Mouse (Mus musculus) adrenal gland, adult 2 months (tissue): ENCODE results near the gene Rxrb. TPM values are rescaled to one million over a fixed set of nuclear protein-coding genes. Genes with fewer than 3 reads are reported as not detected.

Source experiments
- DNase-seq: peaks from one replicate; pipeline ENCODE4 v3.0.0; 2021
- polyA plus RNA-seq: library from polyadenylated mRNA; depleted of rRNA; stranded (reverse); fragments of >200 nt; gene quantifications from 2 replicates; pipeline ENCODE4 v1.2.3, GENCODE M21; 2012
- total RNA-seq, 2 experiments: library from RNA; stranded (reverse); gene quantifications; 2 replicates each; pipeline ENCODE4 v1.2.3; 2021

The Rxrb gene
- total and polyA plus RNA-seq, 3 experiments: 47.5 to 150 (median 54.9) TPM

DNA sequence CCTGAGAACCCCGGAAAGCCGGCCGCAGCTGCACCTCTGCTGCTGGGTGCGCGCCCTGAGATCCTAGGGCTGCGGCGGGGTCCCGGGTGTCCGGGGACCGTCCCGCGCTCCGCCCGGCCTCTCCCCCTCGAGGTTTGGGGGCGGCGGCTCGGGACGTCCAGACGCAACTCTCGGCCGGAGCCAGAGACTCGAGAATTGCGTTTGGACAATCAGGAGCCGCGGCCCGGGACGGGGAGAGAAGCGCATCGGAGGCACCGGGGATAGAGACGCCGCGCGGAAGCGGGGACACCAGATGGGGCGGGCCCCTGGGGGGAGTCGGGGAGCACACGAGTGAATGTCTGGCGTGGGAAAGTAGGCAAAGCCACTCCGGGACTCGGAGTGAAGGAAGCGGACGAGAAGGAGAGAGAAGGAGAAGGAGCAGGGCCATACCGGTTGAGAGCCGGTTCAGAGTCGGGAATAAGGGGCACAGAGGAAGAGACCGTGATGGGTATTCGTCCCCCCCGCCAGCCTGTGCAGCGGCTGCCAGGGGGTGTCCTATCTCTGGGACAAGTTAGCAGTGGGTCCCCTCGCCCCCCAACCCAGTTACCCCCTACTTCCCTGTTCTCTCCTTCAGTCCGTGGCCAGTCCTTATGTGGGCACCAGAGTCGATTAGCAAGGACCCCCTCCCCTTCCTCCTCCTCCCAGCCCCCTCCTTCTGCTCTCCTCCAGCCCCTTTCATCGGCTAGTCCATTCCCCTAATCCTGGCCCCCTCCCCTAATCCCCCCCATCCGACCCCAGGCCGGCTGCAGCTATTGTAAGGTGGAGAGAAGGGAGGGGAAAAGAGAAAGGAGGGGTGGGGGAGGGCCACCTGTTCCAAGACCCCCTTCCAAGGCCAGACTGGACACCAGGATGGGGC lies 6.5 kb upstream of the Rxrb start:
- peak; percentile 18 for DNase-seq

DNA sequence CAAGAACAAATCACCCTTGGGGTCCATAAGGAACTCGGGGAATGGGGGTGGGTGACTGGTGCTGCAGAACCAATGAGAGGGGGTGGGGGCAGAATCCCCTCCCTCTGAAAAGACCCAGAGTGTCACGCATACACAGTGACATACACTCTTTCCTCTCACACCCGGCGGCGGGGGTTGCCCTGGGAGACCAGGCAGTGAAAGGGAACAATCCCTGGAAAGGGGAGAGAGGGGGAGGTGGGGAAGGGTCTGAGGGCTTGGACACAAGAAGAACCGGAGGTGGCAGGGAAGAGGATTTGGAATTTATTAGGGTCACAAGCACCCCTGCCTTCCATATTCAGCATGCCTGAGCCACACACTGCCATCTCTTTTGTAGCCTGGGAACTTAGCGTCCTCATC lies 5.9 kb upstream of the Rxrb start:
- peak; percentile 26 for DNase-seq

DNA sequence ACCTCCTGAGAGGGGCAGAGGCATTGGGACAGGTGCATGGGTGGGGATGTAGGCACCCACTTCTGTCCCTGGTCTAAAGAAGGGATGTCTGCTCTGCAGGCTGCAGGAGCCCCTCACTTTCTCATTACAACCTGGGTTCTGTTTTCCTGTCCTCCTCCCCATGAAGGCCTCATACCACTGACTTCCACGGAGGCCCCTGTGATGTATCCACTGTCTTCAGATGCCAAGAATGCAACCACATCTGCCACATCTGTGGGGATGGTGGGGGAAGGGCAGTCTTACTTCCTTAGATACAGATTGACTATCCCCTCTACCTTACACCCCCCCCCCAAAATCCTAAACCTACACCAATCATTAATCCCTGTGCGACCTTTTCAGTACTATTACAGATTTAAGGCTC lies 5.4 kb upstream of the Rxrb start:
- no peak for DNase-seq

DNA sequence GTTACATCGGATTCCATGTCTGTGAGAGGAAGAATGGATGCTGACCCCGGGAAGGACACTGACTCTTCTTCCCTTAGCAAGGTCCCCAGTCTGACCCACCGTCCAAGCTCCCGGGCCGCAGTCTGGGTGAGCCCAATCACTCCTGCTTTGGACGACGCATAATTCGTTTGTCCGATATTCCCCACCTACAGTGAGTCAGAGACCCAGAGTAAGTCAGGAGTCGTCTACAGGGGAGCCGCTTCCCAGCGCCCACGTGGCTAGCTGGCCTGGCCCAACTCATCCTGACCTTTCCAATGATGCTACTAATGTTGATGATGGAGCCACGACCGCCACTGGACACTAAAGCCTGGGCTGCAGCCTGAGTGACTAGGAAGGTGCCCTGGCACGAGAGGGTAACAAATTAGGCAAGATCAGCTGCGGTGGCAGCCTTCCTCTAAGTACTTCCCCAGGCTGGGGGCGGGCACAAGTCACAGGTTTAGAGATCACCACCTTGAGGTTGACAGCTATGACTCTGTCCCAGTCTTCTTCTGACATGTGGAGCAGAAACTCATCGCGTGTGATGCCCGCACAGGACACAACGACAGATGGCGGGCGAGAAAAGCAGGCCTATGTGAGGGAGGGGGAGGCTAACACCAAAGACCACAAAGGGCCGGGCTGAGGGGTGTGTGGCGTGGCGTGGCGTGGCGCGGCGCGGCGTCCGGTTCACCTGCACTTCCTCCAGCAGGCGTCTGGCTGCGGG lies 4.5 kb upstream of the Rxrb start:
- peak; percentile 81 for DNase-seq

DNA sequence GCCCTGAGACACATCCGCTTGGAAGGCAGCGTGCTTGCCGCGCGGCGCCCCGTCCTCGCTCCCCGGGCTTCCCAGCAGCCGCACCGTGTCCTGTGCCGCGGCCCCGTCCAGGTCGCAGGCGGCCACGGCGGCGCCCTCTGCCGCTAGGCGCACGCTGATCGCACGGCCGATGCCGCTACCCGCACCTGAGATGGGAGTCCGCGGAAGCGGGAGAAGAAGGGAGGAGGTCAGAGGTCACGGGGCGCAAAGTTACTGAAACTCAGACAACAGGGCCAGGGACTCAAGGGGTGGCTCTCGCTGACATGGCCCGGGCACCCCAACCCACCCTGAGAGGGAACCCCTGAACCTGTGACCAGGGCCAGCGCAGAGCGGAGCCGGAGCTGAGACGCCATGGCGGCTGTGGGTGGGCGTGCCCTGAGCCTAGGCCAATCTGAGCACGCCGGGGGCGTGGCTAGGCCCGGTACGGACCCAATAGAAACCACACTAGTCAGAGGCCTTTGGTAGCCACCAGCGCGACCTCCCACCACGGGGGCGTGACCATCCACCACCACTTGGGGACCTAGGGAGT lies 3.9 kb upstream of the Rxrb start, which contains the start of gene H2-Ke6:
Gene H2-Ke6, minus strand, starts transcription at position 405 of the 568 bp plus-strand sequence.
- peak; percentile 97 for DNase-seq

DNA sequence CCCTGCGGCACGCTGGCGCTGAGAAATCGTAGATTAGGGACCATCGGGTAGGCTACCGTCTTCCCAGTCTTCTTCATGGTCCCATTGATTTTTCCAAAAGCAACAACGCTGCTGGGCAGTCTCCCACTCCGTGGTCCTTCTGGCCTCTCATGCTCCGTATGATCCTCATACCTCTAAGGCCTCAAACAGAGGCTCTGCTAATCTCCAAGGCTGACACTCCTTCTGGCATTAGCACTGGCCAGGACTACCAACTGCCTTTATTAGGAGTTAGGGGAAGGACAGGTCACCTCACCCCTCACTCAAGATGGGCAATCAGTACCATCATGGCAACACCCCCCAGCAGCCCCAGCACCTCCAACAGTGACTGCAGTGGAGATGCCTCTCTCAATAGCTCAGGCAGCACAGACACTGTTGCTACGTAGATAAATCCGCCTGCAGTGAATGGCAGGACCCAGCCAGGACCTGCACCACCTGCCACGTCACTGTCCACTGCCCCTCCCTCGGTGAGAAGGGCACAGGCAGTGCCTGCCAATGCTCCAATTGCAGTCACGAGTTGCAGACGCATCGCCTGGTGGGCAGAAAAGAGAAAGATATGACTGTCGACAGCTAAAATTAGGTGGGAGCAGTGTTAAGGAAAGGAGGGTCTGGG lies 3.0 kb upstream of the Rxrb start:
- DNase-seq: peak; percentile 17

DNA sequence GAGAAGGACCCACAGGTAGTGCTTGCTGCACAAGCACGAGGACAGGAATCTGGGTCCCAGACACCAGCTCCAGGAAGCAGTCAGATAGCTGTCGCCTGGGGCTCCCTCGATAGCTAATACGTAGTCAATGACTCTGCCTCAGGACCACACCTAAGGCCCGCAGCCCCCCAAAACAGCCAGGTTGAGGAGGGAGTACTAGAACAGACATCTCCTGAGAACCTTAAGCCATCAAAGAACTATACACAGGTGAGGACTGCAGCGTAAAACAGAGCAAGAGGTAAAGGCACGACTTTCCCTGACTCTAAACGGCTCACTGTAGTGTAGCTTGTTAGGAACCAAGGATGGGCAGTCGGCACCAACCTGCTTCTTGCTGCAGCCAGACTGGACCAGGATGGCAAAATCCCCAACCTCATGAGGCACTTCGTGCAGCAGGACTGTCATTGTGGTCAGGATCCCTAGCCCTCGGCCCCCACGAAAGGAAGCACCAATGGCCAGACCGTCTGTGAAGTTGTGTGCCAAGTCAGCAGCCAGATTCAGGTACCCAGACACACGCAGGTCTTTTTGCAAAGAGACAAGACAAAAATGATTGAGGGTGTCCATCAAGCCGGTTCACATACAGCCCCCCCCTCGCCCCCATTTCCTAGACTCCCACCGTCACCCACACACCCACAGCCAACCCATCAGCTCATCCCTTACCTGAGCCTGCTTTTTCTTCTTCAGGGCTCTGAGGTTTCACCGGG lies 2.3 kb upstream of the Rxrb start:
- DNase-seq: peak; percentile 9

DNA sequence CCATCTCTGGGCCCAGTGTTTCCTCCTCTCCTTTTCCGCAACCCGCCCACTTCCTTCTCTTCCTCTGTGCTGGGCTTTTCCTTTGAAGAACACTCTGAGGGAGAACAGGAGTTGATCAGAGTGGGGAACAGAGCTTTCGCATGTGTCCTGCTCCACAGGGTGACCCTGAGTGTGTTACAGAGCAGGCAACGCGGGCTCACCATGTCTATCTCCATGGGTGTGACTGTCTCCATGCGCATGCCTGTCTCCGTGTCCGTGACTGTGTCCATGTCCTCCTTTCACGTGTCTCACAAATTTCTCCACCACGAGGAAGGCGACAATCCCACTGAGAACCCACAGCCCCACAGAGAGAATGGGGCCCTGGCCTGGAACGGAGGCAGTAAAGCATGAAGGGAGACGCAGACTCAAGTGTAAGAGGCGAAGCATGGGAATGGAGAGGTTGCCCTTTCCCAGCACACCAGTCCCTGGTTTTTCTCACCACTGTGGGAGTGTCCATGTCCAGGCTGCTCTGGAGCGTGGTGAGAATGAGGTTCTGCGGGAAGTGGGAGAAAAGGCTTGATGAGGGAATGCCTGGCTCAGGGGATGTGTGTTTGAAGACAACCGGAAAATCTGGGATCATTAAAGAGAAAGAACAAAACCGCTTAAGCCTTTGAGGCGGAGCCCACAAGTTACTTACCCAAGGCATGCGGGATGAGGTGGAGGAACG lies 1.6 kb upstream of the Rxrb start:
- DNase-seq: peak; percentile 8

DNA sequence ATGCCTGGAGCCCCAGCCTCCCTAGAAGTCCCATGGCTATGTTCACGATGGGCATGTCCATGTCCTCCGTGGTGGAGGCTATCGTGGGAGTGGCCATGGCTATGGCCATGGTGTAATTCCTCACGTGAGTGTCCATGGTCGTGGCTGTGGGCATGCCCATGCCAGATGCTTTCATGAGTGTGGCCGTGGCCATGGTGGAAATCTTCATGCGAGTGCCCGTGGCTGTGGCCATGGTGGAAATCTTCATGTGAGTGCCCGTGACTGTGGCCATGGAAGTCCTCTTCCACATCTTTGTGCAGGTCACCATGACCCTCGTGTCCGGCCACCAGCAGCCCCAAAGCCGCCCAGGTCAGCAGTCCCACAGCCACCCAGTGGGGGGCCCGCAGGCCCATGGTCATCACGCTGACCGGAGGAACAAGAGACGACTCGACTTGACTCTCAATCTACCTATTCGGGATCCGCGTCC lies 718 bp upstream of the Rxrb start:
- peak; percentile 43 for DNase-seq

DNA sequence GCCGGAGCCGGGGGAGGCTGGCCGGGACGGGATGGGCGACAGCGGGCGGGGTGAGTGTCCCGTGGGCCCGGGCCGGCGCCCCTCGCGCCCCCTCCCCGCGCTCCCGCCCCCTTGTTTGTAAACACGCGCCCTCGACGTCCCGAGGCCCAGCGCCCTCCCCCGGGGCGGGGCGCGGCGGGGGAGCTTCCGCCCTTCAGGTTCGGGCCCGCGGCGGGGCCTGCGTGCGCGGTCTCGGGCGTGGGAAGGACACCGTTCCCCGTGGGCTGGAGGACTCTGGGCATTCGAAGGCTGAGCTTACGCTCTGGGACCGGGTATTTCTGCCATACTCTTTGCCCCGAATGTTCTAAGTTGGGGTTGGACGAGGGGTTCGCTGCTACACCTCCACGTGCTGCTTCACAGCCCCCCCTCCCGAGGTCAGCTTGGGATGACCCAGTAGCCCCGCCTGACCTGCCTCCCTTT lies 591 bp downstream of the Rxrb start:
- peak; percentile 88 for DNase-seq

DNA sequence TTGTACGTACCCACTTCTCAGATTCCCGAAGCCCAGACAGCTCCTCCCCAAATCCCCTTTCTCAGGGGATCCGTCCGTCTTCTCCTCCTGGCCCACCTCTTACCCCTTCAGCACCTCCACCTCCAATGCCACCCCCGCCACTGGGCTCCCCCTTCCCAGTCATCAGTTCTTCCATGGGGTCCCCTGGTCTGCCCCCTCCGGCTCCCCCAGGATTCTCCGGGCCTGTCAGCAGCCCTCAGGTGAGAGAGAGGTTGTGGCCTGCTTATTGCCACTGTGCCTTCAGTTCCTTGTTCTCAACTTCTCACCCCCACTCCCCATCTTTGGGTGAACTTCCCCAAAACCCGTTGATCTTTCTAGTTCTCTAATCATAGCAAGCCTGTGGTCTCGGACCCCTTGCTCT lies 1.2 kb downstream of the Rxrb start:
- peak; percentile 28 for DNase-seq

DNA sequence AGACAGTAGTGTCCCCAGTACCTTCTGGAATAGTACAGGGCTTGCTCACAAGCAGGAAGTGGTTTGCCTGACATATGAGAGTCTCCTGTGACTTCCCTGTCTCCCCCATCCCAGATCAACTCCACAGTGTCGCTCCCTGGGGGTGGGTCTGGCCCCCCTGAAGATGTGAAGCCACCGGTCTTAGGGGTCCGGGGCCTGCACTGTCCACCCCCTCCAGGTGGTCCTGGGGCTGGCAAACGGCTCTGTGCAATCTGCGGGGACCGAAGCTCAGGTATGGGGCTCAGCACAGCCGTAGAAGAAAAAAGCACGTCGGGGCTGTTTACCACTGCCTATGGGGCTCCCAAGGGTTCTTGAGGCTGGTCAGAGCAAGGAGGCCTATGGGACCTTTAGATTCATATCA lies 1.8 kb downstream of the Rxrb start:
- DNase-seq: peak; percentile 25

DNA sequence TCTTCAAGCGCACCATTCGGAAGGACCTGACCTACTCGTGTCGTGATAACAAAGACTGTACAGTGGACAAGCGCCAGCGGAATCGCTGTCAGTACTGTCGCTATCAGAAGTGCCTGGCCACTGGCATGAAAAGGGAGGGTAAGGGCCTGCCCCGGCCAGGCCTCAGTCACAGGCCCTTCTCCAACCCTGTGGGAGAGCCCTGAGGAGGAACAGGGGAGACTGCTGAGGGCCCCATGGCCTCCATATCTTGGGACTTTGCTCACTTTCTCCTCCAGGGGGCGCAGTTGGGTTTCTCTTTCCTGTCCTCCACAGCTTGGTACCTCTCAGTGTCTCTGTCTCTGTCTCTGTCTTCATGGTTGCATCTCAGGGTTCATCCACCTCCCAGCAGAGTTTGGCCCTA lies 2.5 kb downstream of the Rxrb start:
- peak; percentile 72 for DNase-seq

DNA sequence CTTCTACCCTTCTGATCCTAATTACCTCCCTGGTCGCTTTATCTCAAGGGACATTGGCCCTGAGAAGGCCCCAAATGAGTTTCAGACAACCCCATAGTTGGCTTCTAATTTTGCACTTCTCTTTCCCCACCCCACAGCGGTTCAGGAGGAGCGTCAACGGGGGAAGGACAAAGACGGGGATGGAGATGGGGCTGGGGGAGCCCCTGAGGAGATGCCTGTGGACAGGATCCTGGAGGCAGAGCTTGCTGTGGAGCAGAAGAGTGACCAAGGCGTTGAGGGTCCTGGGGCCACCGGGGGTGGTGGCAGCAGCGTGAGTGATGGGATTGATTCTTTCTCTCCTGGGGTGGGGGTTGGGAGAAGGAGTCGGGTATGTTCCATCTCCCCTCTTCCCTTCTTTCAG lies 3.9 kb downstream of the Rxrb start:
- DNase-seq: no peak

DNA sequence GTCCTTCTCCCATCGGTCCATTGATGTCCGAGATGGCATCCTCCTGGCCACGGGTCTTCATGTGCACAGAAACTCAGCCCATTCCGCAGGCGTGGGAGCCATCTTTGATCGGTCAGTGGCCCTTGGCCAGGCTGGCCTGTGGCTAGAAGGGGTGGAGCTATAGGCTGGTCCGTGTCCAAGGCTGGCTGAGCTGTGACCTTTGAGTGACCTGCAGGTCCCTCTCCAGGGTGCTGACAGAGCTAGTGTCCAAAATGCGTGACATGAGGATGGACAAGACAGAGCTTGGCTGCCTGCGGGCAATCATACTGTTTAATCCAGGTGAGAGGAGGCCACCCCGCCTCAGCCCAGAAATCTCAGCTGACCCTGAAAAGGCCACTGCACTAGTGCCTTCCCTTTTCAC lies 5.0 kb downstream of the Rxrb start:
- peak; percentile 59 for DNase-seq

DNA sequence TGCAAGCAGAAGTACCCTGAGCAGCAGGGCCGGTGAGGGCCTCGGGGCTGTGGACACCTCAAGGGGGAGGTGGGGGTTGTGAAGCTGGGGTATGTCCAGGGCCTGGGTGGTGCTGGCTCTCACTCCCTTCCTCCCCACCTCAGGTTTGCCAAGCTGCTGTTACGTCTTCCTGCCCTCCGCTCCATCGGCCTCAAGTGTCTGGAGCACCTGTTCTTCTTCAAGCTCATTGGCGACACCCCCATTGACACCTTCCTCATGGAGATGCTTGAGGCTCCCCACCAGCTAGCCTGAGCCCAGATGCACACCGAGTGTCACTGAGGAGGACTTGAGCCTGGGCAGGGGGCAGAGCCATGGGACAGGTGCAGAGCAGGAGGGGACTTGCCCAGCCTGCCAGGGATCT lies 5.6 kb downstream of the Rxrb start:
- DNase-seq: no peak

DNA sequence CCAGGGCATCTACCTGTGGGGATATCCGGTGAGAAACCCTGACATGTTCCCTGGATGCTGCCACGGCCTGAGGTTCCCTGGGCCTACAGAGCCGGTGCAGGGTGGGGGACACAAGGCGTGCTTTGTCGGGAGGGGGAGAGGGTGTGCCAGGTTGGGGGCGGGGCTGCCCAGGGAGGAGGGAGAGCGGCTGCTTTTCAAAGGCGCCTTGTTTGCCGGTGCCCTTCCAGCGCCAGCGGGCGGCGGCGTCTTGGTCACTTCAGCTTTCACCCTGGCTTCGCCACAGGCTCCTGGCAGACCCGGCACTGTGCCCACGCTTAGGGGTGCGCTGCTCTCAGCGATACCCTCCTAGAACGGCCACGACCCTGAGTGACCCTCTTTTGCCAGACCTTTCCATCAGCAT lies 6.8 kb downstream of the Rxrb start:
- peak; percentile 44 for DNase-seq

DNA sequence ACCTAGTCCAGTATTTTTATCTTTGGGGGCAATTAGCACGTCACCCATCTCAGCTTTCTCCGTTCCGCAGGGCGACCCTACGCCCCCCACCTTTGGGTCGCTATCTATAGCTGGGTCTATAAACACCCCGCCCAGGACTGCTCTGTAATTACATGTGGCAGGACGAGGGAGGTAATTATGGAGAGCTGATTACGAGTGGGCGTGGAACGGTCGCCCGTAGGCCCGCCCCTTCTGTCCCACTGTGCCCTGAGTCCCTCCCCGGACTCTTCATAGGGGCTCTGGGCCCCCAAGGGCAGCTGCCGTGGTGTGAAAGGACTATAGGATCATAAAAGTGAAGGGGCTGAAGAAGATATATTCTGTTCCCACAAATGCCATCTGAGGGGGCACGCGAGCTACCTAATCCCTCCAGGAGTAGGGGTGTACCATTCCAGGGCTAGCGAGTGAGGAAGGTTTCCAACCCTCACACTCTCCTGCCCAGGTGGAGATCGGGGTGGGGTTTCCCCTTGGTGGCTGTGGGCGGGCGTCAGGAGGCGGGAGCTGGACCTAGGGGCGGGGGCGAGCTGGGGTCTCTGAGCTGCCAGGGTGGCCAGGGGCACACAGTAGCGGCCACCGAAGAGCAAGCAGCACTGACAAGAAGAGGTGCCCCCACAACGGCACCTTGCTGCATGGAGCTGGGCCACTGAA lies 7.4 kb downstream of the Rxrb start, which contains the start of gene Col11a2:
Gene Col11a2, plus strand, starts transcription at position 560 of the 684 bp plus-strand sequence.
- peak; percentile 23 for DNase-seq

DNA sequence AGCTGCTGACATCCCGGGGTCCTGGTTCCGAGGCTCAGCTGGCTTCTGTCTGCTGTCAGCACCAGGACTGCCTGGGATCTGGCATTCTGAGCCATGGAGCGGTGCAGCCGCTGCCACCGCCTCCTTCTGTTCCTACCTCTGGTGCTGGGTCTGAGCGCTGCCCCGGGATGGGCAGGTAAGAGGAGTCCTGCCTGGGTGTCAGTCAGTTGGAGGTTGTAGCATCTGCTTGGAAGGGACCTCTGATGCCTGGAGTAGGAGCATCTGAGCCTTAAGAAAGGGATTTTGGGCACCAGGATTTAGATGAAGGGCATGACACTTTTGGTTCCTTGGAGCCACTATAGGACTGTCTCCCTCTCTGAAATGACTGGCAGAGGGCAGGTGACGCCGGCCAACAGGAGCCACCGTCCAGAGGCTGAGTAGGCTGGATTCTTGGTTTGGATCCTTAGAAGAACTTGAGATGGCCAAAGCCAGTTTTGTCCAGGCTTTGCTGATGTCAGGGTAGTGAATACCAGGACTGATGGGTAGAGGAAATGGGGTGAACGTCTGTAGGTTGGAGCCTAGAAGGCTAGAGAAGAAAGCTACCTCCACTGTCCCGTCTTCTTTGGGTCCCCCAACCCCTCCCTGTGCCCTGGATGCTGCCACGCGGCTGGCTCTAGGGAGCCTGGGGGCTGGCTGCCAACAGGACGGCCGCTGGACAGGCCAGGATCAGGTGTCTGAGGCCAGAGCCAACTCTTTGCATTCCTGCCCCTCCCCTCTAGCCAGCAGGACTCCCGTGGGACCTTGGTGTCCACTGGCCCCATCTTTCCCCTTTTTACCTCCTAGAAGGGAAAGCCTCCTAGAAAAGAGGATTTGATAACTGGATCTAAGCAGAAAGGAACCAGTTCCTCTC lies 8.2 kb downstream of the Rxrb start:
- DNase-seq: peak; percentile 45
